Mouse (Mus musculus): ENCODE data around the gene Aldh2. TPM values are rescaled to one million over a fixed set of nuclear protein-coding genes. Genes with fewer than 3 reads are reported as not detected.

Gene Aldh2
- 207 and 217 TPM in 2 replicates for polyA plus RNA-seq (2015; fragmentation: Nextera tagmentation; extraction: Ambion mirVana)

GRCm38 (mm10) chr5:121593451-121594401, at the start of gene Aldh2:
Aldh2 (minus strand) TSS chr5:121593824.

GRCm38 (mm10) chr5:121618592-121619513, 25.2 kb upstream of the Aldh2 start, which contains the start of gene Acad12:
Acad12 (minus strand) TSS chr5:121618938.

GRCm38 (mm10) chr5:121545793-121546529, 47.7 kb downstream of the Aldh2 start, which contains the start of gene Mapkapk5:
Mapkapk5 (minus strand) TSS chr5:121545905.

GRCm38 (mm10) chr5:121544910-121545792, 48.5 kb downstream of the Aldh2 start, which contains the start of the genes Adam1a and Gm42878:
Adam1a (minus strand) TSS chr5:121545482.
Gm42878 (minus strand) TSS chr5:121545482.

Other genes starting within 250 kb of the Aldh2 start
- 55.9 and 59.8 TPM in 2 replicates for gene Trafd1, start 208.2 kb downstream of the Aldh2 start, polyA plus RNA-seq (2015; fragmentation: Nextera tagmentation; extraction: Ambion mirVana)
- 21.0 and 21.1 TPM in 2 replicates for gene Naa25, start 195.9 kb downstream of the Aldh2 start, polyA plus RNA-seq (2015; fragmentation: Nextera tagmentation; extraction: Ambion mirVana)
- gene Tmem116, start 141.9 kb downstream of the Aldh2 start, polyA plus RNA-seq (2015; fragmentation: Nextera tagmentation; extraction: Ambion mirVana): 1.3 and 1.9 TPM in 2 replicates
- gene Erp29, start 141.3 kb downstream of the Aldh2 start, polyA plus RNA-seq (2015; fragmentation: Nextera tagmentation; extraction: Ambion mirVana): 125 and 127 TPM in 2 replicates
- gene Adam1b, start 90.4 kb downstream of the Aldh2 start, polyA plus RNA-seq (2015; fragmentation: Nextera tagmentation; extraction: Ambion mirVana): not detected in 2 replicates
- 0.28 and 0.62 TPM in 2 replicates for gene Adam1a, start 48.3 kb downstream of the Aldh2 start, polyA plus RNA-seq (2015; fragmentation: Nextera tagmentation; extraction: Ambion mirVana)
- 0.08 TPM in 1 of 2 replicates, not detected in the other for gene Gm42878, start 48.3 kb downstream of the Aldh2 start, polyA plus RNA-seq (2015; fragmentation: Nextera tagmentation; extraction: Ambion mirVana)
- 27.1 and 30.7 TPM in 2 replicates for gene Mapkapk5, start 47.9 kb downstream of the Aldh2 start, polyA plus RNA-seq (2015; fragmentation: Nextera tagmentation; extraction: Ambion mirVana)
- 2.4 and 2.5 TPM in 2 replicates for gene Acad12, start 25.1 kb upstream of the Aldh2 start, polyA plus RNA-seq (2015; fragmentation: Nextera tagmentation; extraction: Ambion mirVana)
- 2.9 and 3.5 TPM in 2 replicates for gene Acad10, start 66.7 kb upstream of the Aldh2 start, polyA plus RNA-seq (2015; fragmentation: Nextera tagmentation; extraction: Ambion mirVana)
- 32.2 and 32.5 TPM in 2 replicates for gene Brap, start 66.7 kb upstream of the Aldh2 start, polyA plus RNA-seq (2015; fragmentation: Nextera tagmentation; extraction: Ambion mirVana)
- gene Atxn2, start 117.5 kb upstream of the Aldh2 start, polyA plus RNA-seq (2015; fragmentation: Nextera tagmentation; extraction: Ambion mirVana): 33.1 and 40.5 TPM in 2 replicates
- gene Sh2b3, start 243.8 kb upstream of the Aldh2 start, polyA plus RNA-seq (2015; fragmentation: Nextera tagmentation; extraction: Ambion mirVana): 7.8 and 9.4 TPM in 2 replicates